Mouse (Mus musculus): ENCODE data around the gene Tcp10c. TPM values are rescaled to one million over a fixed set of nuclear protein-coding genes. Genes with fewer than 3 reads are reported as not detected.
"Not testable (repeated sequence)": the region's sequence is repeated elsewhere in the genome, so short reads cannot be mapped to it uniquely, and the experiment has no call there.

Gene Tcp10c
- polyA plus RNA-seq, 1 experiment = not detected

GRCm38 (mm10) chr17:13379951-13380615 is 25.7 kb downstream of the Tcp10c start:
- WGBS = 83% methylated on average over 7 of the region's 7 CpGs
- DNase-seq (ENCODE audit: low read depth, low spot score) = not testable (repeated sequence)

GRCm38 (mm10) chr17:13381286-13381685 is 26.9 kb downstream of the Tcp10c start:
- WGBS = 89% methylated on average over 2 of the region's 2 CpGs
- not testable (repeated sequence) for DNase-seq (ENCODE audit: low read depth, low spot score)

GRCm38 (mm10) chr17:13391020-13391419 is 36.6 kb downstream of the Tcp10c start:
- not testable (repeated sequence) for DNase-seq (ENCODE audit: low read depth, low spot score)
- WGBS = 79% methylated on average over 1 of the region's 4 CpGs

GRCm38 (mm10) chr17:13399961-13400360 is 45.6 kb downstream of the Tcp10c start:
- 87% methylated on average over 4 of the region's 5 CpGs for WGBS

GRCm38 (mm10) chr17:13402118-13402517 is 47.7 kb downstream of the Tcp10c start:
- not testable (repeated sequence) for DNase-seq (ENCODE audit: low read depth, low spot score)

More at GRCm38 (mm10) chr17:13399961-13400360, 45.6 kb downstream of the Tcp10c start:
- DNase-seq (ENCODE audit: low read depth, low spot score) = not testable (repeated sequence)

GRCm38 (mm10) chr17:13403527-13404131 is 49.3 kb downstream of the Tcp10c start:
- not testable (repeated sequence) for DNase-seq (ENCODE audit: low read depth, low spot score)
- 75% methylated on average over 5 of the region's 5 CpGs for WGBS

- not testable (repeated sequence) for DNase-seq (ENCODE audit: low read depth, low spot score)
- WGBS = 81% methylated on average over 3 of the region's 3 CpGs
Measured at GRCm38 (mm10) chr17:13406023-13406422, 51.7 kb downstream of the Tcp10c start.

- 87% methylated on average over 6 of the region's 6 CpGs for WGBS
- not testable (repeated sequence) for DNase-seq (ENCODE audit: low read depth, low spot score)
Measured at GRCm38 (mm10) chr17:13406701-13407100, 52.3 kb downstream of the Tcp10c start.

GRCm38 (mm10) chr17:13407621-13408256 is 53.4 kb downstream of the Tcp10c start:
- not testable (repeated sequence) for DNase-seq (ENCODE audit: low read depth, low spot score)
- 97% methylated on average over 3 of the region's 4 CpGs for WGBS

GRCm38 (mm10) chr17:13408257-13408633 is 53.9 kb downstream of the Tcp10c start:
- 95% methylated on average over 11 of the region's 11 CpGs for WGBS

GRCm38 (mm10) chr17:13421022-13421591 is 66.7 kb downstream of the Tcp10c start:
- DNase-seq (ENCODE audit: low read depth, low spot score) = not testable (repeated sequence)
- WGBS = 86% methylated on average over 11 of the region's 12 CpGs

More at GRCm38 (mm10) chr17:13408257-13408633, 53.9 kb downstream of the Tcp10c start:
- DNase-seq (ENCODE audit: low read depth, low spot score) = not testable (repeated sequence)

- DNase-seq (ENCODE audit: low read depth, low spot score) = not testable (repeated sequence)
- WGBS = 86% methylated on average over 5 of the region's 5 CpGs
Measured at GRCm38 (mm10) chr17:13422638-13423037, 68.3 kb downstream of the Tcp10c start.

- WGBS = 63% methylated on average over 8 of the region's 8 CpGs
Measured at GRCm38 (mm10) chr17:13423373-13424024, 69.1 kb downstream of the Tcp10c start.

GRCm38 (mm10) chr17:13424321-13424720 is 69.9 kb downstream of the Tcp10c start:
- not testable (repeated sequence) for DNase-seq (ENCODE audit: low read depth, low spot score)
- 91% methylated on average over 6 of the region's 6 CpGs for WGBS

More at GRCm38 (mm10) chr17:13423373-13424024, 69.1 kb downstream of the Tcp10c start:
- not testable (repeated sequence) for DNase-seq (ENCODE audit: low read depth, low spot score)

GRCm38 (mm10) chr17:13425694-13426093 is 71.3 kb downstream of the Tcp10c start:
- 74% methylated on average over 2 of the region's 5 CpGs for WGBS

GRCm38 (mm10) chr17:13426508-13426907 is 72.1 kb downstream of the Tcp10c start:
- DNase-seq (ENCODE audit: low read depth, low spot score) = not testable (repeated sequence)
- WGBS = 89% methylated on average over 4 of the region's 6 CpGs

More at GRCm38 (mm10) chr17:13425694-13426093, 71.3 kb downstream of the Tcp10c start:
- not testable (repeated sequence) for DNase-seq (ENCODE audit: low read depth, low spot score)

Data from large intestine, adult 2 months (tissue).